Mouse (Mus musculus) erythroid progenitor cell, adult 5-6 weeks (primary cell): ENCODE measurements around the gene Tuba1c. TPM values are rescaled to one million over a fixed set of nuclear protein-coding genes. Genes with fewer than 3 reads are reported as not detected.
"Not testable (repeated sequence)": the region's sequence is repeated elsewhere in the genome, so short reads cannot be mapped to it uniquely, and the experiment has no call there.

Experiments
- ATAC-seq: replicated peaks from 2 replicates; pipeline ENCODE4 v1.8.0; 2016; ENCODE audit warnings: moderate number of reproducible peaks, mild to moderate bottlenecking, moderate TSS enrichment, inconsistent platforms; ENCODE audit not compliant: poor library complexity, low FRiP score, severe bottlenecking
- total RNA-seq, 2 experiments: library from RNA; stranded (forward) in 1 of 2; stranded (reverse) in 1 of 2; fragments of 150-400 nt in 1 of 2; fragments of 186-747, 209-891 nt in 1 of 2; gene quantifications; 2 replicates each; pipeline versions ENCODE4 v1.2.3 to v1.2.4; 2015 to 2017; ENCODE audit warnings: low replicate concordance in 2 of 2

Tuba1c gene
- total RNA-seq, 2 experiments from 2014 or later: 271 to 637 TPM

DNA sequence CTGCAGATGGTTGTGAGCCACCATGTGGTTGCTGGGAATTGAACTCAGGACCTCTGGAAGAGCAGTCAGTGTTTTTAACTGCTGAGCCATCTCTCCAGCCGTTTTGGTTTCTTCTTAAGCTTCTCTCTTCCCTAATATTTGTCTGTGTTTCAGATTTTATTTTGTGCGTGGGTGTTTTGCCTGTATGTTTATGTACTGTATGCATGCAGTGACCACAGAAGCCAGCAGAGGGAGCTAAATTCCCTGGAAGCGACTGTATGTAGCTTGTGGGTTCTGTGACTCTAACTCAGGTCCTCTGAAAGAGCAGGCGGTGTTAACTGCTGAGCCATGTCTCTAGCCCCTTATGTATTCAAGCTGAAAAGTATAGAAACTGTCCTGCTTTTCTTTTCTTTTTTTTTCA, 3.4 kb upstream of the Tuba1c start:
- no peak for ATAC-seq

DNA sequence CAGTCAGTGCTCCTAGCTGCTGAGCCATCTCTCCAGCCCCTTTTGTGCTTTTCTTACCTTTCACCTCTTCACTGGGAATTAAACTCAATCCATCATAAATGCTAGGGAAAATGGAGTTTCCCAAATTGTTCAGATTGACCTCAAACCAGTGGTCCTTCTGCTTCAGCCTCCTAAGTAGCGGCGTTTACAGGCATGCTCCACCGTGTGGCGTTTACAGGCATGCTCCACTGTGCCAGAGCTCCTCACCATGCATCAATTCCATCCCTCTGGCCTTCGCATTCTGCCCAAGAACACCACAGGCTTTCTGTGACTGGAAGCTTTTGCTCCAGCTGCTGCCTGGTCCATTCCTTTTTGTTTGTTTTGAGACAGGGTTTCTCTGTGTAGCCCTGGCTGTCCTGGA, 2.6 kb upstream of the Tuba1c start:
- no peak for ATAC-seq

DNA sequence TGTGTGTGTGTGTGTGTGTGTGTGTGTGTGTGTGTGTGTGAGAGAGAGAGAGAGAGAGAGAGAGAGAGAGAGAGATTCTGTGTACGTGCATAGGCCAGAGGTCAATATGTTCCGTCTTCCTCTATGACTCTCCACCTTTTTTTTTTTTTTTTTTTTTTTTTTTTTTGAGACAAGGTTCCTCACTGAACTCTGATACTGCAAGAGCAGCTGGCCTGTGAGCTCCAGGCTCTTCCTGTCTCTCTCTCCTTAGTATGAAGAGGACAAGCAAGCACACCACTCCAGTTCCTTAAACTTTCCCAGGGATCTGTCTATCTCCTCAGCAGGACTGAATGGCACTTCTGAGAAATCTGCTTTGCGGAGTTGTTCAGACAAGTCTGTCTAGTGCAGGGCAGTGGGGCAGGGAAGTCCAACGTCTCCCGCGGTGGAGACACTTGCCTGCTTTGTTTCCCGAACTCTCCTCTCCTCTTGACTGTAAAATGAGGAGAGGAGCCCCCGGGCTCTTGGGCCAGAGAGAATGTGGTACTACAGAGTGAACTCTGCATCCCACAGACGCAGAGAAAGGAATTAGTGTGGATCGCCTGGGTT, 725 bp upstream of the Tuba1c start:
- ATAC-seq: peak; percentile 5; the same call in 1 of the 2 replicates

DNA sequence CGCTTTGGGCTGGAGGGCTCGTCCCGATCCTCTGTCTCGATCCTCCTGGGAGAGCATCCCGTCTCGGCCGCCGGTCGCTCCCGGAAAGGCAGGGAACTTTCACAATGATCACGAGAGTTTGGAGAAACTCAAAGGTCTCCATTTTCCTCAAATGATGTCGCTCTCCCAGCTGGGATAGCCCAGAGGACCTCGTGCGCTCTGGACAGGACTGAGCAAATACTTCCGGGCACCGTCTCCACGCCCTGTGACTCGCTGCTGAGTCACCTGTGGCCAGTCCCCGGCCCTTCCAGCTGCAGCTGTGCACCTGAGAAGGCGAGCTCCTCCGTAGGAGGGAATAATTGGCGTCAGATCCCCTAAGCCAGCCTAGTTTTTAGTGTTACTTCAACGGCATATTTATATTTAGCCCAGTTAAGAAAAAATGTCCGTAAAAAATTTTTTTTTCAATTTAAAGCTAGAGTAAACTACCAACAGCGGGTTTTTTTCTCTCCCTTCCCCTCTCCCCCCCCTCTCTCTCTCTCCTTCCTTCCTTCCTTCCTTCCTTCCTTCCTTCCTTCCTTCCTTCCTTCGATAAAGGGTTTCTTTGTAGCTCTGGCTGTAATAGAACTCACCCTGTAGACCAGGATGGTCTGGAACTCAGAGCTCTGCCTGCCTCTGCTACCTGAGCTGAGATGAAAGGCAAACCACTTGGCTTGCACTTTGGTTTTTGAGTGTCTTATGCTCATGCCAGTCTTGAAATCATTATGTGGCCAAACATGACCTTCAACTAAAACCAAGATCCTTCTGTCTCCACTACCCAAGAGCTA, 1.1 kb downstream of the Tuba1c start:
- ATAC-seq: peak; percentile 64

DNA sequence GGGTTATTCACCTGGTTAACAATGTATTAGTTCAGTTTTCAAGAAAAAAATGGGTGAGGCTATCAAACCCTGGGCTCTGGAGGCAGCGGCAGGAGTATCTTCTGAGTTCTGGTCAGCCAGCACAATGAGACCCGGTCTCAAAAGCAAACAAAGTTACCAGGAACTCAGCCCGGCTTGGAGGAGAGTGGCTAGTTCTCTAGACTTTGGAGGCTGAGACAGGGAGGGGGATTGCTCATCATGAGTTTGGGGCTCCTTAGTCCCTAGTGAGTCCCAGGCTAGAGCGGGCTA, 1.6 kb downstream of the Tuba1c start:
- no peak for ATAC-seq

DNA sequence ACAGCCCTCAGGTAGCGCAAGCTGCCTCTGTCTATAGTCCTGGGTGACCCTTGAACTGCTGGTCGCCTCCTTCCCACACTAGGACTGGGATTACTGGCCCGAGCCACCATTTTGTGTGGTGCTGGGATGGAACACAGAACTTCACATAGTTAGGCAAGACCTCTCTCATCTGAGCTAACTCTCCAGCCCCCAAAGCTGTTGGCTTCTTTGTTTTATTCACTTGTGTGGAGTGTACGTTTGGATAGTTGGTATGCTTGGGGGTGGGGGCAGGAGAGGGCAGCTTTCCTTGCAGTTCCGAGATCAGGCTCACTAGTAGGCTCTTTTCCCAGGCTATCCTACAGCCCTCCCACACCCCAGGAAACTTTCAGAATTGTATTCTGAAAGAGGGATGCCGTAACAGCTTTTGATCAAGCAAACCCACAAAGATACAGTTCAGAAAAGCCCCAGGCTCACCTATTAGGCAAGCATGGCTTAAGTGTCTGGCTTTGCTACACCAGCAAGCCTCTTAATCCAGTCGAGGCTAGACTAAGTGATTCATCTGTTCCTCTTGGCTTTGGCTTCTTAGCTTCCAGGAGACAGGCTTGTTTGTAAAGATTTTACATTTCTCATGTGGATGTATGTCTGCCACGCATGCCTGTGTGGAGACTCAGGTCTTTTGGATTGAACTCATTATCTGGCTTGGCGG, 2.5 kb downstream of the Tuba1c start:
- no peak for ATAC-seq

DNA sequence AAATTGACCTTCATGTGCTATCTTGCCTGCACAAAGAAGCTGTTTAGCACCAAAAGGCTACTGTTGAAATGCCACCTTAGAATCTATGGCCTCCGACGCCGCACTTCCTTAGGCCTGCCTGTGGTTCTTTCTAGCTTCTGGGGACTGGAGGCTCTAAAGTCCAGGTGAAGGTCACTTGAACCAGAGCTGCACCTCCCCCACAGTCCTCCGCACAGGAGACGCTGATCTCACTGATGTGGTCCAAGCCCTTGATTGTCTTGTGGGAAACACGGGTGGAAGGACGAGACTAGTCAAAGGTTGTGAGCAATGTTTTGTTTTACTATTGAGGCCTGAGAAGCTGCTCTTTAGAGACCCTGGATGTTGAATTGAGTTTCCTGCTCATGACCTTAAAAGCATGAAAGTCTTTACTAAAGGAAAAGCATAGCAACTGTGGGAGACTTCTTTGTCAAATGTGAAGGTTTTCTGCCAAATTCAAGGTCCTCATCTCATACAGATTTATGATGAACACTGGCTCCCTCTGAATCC, 3.1 kb downstream of the Tuba1c start:
- ATAC-seq: no peak

DNA sequence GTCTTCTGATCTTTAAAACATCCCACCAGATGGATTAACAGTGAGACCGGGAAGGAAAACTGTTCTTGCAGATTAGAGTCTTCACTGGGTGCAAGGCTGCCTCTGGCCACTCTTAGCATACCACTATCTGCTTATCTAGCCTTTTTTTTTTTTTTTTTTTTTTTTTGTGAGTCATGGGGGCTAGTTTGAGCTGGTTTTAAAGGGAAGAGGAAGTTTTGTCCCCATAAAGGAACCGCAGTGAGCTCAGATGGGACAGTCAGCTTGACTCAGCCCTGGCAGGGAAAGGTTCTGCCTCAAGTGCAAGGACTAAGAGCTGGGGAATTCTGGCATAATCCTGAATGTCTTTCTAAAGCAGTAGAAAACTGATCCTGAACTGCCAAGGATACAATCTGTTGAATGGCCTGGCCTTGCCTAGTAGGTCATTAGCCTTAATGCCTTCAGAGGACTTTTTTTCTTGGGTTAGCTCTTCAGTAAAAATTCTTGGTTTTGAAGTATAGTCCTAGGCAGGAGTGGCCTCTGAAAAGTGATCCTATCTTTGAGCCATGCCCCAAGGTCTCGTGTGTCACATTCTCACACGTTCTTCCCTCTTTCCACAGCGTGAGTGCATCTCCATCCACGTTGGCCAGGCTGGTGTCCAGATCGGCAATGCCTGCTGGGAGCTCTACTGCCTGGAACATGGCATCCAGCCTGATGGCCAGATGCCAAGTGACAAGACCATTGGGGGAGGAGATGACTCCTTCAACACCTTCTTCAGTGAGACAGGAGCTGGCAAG, 4.0 kb downstream of the Tuba1c start:
- ATAC-seq: no peak

DNA sequence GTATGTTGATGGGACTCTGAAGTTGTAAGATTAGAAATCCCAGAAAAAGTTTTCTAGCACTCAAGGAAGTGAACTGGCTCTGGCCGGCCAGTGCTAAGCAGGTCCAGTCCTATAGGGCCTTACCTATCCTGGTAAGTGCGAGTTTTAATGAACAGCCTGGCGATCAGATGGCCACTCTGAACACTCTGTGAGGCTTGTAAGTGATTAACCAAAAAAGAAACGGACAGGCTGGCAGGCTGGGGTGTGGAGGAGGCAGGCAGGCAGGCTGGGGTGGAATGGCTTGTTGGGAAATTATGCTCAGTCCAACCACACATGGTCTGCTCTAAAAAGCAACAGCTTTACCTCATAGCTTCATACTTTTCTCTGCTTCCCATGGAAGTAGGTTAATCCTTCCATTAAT, 5.7 kb downstream of the Tuba1c start:
- no peak for ATAC-seq

DNA sequence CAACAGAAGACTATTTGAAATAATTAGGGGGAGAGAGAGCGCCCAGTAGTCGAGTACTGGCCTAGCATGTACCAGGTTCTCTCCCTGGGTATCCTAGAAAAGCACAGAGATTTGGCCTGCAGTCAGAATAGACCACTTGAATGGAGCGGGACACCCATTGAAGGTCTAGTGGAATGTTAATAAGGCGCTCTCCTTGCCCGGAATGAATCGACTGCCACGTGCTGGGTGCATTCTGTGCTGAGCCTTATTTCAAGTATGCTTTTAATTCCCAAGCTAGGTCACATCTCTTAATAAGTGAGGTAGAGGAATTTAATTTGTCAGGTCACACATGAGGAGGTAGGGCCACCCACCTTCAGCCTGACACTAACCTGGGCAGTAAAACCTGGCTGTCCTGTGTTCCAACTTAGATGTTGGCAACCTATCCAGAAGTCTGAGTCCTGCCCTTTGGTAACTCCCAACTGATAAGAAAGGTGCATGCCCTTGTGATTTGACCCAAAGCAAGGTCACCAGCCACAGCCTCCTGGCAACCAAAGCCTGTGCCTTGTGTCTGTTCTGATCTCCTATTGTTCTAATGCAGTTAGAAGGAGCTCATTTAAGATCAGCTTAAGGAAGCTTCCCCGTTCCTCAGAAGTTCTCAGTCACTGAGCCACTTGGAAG, 6.7 kb downstream of the Tuba1c start:
- no peak for ATAC-seq

DNA sequence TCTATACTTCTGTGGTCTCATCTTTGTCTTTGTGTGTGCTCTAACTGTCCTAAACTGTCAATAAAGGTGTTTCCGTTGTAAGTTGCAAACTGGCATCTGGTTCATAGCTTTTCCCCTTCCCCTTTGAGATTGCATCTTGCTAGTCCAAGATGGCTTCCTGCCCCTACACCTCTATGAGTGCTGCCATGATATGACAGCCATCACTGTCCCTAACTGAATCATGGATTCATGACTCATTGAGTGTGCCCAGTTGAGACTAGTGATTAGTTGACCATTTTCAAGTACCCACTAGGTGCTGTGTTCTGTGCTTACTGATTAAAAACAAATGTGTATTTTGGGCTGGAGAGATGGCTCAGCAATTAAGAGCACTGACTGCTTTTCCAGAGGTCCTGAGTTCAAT, 8.3 kb downstream of the Tuba1c start:
- no peak for ATAC-seq

DNA sequence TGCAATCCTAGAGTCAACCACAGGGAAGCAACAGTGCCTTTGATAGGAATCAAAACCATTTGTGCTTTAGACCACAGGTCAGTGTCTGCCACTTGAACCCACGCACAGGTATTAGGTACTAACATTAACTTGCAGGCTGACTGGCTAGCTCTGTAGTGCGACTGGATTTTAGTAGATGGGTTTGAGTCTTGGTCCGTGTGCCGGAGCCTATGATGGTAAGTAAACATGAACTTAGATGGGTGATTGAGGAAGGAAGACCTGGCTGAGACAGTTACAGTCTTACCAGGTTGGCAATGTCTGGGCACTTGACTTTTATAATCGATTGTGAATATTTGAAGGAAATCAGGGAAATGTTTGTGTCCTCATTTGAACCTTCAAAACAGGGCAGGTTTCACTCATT, 9.1 kb downstream of the Tuba1c start:
- ATAC-seq: no peak

DNA sequence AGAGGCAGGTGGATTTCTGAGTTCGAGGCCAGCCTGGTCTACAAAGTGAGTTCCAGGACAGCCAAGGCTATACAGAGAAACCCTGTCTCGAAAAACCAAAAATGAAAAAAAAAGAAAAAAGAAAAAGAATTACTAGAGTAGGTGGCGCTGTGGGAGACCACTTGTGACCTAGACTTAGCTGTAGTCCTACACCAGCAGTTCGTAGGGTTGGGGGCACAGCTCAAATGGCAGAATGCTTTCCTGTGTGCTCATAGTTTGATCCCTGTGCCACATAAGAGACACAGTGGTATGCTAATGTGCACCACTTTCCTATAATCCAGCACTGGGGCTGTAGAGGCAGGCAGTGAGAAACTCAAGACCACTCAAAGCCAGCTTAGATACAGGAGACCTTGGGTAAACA, 9.6 kb downstream of the Tuba1c start:
- no peak for ATAC-seq

DNA sequence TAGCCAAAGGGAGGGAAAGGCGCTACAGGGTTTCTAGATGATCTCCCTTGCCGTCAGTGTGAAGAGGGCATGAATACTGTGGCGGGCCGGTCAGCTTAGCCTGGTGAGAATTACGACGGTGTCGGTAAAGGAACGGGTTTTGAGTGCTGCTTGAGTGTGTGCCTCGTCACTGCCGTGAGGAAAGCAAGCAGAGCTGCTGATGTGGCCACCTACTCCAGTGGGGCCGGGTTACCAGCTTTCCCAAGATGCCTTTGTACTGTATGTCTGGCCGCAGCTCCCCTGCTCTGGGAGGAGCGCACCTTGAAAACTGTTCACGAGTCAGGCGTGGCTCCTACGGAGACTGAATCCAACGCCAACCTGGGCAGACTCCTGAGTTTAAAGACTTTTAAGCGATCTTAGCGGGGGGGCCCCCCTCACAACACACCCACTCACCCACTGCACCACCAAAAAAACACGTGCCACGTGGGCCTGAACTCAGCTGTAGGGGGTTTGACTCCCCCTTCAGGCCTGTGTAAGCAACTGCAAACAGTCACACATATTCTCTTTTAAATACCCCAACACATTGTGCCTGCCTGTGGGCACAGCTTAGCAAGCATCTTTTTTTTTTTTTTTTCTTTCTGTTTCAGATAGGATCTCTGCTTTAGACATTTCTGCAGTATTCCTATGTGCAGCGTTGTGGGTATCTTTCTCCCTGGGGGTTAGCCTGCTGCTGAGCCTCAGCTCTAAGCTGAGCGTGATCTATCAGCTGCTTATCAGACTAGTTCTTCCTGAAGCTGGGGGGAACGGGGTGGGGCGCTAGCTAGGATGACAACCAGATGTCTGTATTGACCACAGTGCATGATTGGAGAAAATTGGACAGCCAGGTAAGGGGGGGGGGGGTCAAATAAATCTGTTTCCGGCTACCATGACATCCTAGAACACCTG, 10.6 kb downstream of the Tuba1c start:
- ATAC-seq: peak; percentile 67; the same call in 1 of the 2 replicates

DNA sequence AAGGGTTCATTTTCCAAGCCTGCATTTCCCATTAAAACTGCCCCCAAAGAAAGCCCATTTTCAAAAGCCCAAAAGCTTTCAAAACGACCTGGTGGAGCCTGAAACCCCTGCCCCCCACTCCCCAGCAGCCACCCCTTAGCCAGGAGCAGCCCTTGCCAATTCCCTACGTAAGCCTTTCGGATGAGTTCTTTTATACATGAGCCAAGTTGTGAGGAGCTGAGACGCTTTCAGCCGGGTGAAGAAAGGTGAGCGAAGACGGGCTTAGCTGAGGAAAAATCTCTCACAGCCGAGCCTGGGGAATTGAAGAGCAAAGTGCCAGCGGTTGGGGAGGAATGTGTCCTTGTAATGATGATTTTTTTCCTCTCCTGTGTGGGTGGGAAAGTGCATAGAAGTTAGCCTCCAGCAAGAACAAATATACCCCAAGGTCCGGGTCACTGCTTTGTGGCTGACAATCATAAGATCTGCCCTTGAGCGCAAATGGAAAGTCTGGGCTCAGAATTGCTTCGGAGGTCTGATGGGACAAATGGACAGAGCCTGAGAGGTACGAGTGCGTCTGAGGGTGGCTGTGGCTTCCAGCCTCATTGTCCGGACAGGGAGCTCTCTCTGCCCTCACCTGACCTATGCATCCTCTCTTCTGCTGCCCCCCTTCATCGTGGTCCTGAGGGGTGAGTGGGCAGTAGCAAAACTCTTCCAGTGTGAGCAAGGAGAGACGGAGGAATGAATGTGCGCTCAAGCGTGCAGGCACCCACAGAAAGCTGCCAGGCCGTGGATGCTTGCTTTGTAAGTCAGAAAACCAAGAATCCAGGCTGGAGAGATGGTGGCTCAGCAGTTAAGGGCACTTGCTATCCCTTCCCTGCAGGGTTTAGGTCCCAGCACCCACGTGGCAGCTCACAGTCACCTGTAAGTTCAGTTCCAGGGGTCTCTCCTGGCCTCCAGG, 11.5 kb downstream of the Tuba1c start:
- ATAC-seq: no peak

DNA sequence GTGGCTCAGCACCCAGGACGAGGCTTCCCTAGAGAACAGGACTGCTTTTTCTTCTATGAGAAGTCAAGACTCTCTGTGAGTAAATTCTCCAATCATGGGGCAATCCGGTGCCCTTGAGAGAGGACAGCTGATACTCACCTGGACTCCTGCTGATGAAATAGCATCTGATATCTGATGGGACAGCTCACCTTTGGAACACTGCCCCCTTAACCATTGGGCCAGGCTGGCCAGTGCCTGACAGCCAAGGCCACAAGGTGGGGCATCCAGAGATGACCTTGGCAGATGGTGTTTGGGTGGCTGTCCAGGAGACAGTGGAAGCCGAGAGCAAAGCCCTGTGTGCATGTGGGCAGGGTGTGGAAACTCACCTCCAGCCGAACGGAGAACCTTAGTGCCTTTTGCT, 12.6 kb downstream of the Tuba1c start:
- ATAC-seq: no peak

DNA sequence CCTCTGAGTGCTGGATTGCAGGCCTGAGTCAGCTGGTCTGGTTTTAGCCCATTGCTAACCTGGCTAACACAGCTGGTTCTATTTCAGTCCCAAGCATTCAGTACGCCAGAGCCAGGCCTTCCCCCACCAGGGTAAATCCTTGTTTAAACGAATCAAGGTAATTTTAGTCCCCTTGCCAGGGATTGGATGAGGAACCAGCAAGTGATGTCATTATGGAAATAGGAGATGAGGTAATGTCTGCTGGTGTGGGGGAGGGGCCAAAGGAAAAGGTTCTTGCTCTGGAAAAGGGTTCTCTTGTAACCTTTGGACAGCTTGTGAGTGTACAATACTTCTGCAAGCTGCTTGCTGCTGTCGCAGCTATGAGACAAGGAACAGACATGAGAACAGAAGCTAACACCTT, 15.2 kb downstream of the Tuba1c start:
- ATAC-seq: no peak

DNA sequence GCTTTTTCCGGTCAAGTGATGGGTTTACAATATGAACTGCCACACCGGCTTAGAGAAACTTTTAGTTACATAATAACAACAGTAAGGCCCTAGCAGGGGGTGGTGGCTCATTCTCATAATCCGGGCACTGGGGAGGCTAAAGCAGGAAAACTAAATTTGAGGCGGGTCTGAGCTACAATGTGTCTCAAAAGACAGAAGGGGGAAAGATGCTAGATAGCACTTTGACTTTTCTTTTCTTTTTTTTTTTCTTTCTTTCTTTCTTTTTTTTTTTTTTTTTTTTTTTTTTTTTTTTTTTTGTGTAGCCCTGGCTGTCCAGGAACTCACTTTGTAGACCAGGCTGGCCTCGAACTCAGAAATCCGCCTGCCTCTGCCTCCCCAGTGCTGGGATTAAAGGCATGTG, 16.0 kb downstream of the Tuba1c start:
- not testable (repeated sequence) for ATAC-seq
